Mouse (Mus musculus) CH12.LX (cell line): ENCODE results near the gene Pmp22.

Source experiments
- HCFC1 ChIP-seq: IDR thresholded peaks from 2 replicates; pipeline ENCODE4 v1.6.1; 2012; ENCODE audit warnings: low read depth, mild to moderate bottlenecking, inconsistent platforms, low read length, improper control_type of control experiment
- POLR2A ChIP-seq: IDR thresholded peaks from 2 replicates; pipeline ENCODE4 v1.6.1; 2011; ENCODE audit warnings: low read depth, mild to moderate bottlenecking, improper control_type of control experiment, low read length
- RCOR1 ChIP-seq: conservative IDR thresholded peaks from 2 replicates; pipeline ENCODE4 v1.6.1; 2012; ENCODE audit warnings: low read depth, mild to moderate bottlenecking, inconsistent platforms, low read length, improper control_type of control experiment

- TF ChIP-seq RCOR1 (no peak), POLR2A (no peak), HCFC1 (no peak)
Observed at GRCm38 (mm10) chr11:63151857-63152256, 23.1 kb downstream of the Pmp22 start.
